Mouse (Mus musculus) megakaryocyte, embryonic 14.5 days (primary cell): ENCODE data around the gene Gm15293. TPM values are rescaled to one million over a fixed set of nuclear protein-coding genes. Genes with fewer than 3 reads are reported as not detected.
"Not testable (repeated sequence)": the region's sequence is repeated elsewhere in the genome, so short reads cannot be mapped to it uniquely, and the experiment has no call there.

Experiments
- H3K27me3 ChIP-seq: replicated peaks from 2 replicates; pipeline ENCODE3; 2012; ENCODE audit warnings: inconsistent platforms
- H3K36me3 ChIP-seq: replicated peaks from 2 replicates; pipeline ENCODE3; 2012; ENCODE audit warnings: low read length, inconsistent platforms, mixed read lengths
- H3K4me1 ChIP-seq: 2 replicates; pipeline ENCODE4 v1.6.1; 2012; ENCODE audit warnings: inconsistent platforms
- H3K4me3 ChIP-seq: replicated peaks from 2 replicates; pipeline ENCODE3; 2012; ENCODE audit warnings: moderate library complexity, mild to moderate bottlenecking, inconsistent platforms
- H3K9me3 ChIP-seq: 2 replicates; pipeline ENCODE4 v1.6.1; 2012; ENCODE audit warnings: inconsistent platforms
- polyA plus RNA-seq: library from polyadenylated mRNA; stranded (reverse); fragments of >175 nt; gene quantifications from 2 replicates; pipeline ENCODE4 v1.2.3, GENCODE M21; 2012; ENCODE audit warnings: low replicate concordance; ENCODE audit not compliant: insufficient read depth

Gm15293 gene
- not detected in 2 replicates for polyA plus RNA-seq

- H3K4me3 ChIP-seq, H3K4me1 ChIP-seq, H3K9me3 ChIP-seq, H3K36me3 ChIP-seq, H3K27me3 ChIP-seq: not testable (repeated sequence)
Observed at GRCm38 (mm10) chr8:21201261-21201660, at the start of gene Gm15293. TSS of gene Gm15293 (plus strand) at chr8:21201561.

GRCm38 (mm10) chr8:21161977-21162376, 39.4 kb upstream of the Gm15293 start, which contains the start of gene Defa22:
TSS of gene Defa22 (plus strand) at chr8:21162277.
- H3K4me3 ChIP-seq, H3K36me3 ChIP-seq, H3K9me3 ChIP-seq, H3K27me3 ChIP-seq, H3K4me1 ChIP-seq: not testable (repeated sequence)

- H3K36me3 ChIP-seq, H3K4me3 ChIP-seq, H3K4me1 ChIP-seq, H3K9me3 ChIP-seq, H3K27me3 ChIP-seq: not testable (repeated sequence)
Observed at GRCm38 (mm10) chr8:21191314-21191713, 10.0 kb upstream of the Gm15293 start, which contains the start of gene Defa31. TSS of gene Defa31 (plus strand) at chr8:21191614.

Other genes with a start within 250 kb of the Gm15293 start
- not detected in 2 replicates for gene Defa21, start 176.0 kb upstream of the Gm15293 start, polyA plus RNA-seq
- not detected in 2 replicates for gene Defa23, start 146.5 kb upstream of the Gm15293 start, polyA plus RNA-seq
- not detected in 2 replicates for gene Defa35, start 136.5 kb upstream of the Gm15293 start, polyA plus RNA-seq
- gene Defa25, start 117.1 kb upstream of the Gm15293 start, polyA plus RNA-seq: not detected in 2 replicates
- gene Gm14851, start 105.5 kb upstream of the Gm15293 start, polyA plus RNA-seq: not detected in 2 replicates
- gene Defa30, start 66.9 kb upstream of the Gm15293 start, polyA plus RNA-seq: not detected in 2 replicates
- not detected in 2 replicates for gene Defa22, start 39.3 kb upstream of the Gm15293 start, polyA plus RNA-seq
- gene Defa31, start 9.9 kb upstream of the Gm15293 start, polyA plus RNA-seq: not detected in 2 replicates
- gene Gm15292, start 48.2 kb downstream of the Gm15293 start, polyA plus RNA-seq: not detected in 2 replicates
- gene Defa27, start 114.0 kb downstream of the Gm15293 start, polyA plus RNA-seq: not detected in 2 replicates
- gene Defa29, start 125.5 kb downstream of the Gm15293 start, polyA plus RNA-seq: not detected in 2 replicates
- not detected in 2 replicates for gene Defa2, start 177.0 kb downstream of the Gm15293 start, polyA plus RNA-seq
- not detected in 2 replicates for gene Defa33, start 190.2 kb downstream of the Gm15293 start, polyA plus RNA-seq
- not detected in 2 replicates for gene Defa36, start 225.8 kb downstream of the Gm15293 start, polyA plus RNA-seq